ENCODE assay signal across 12 mouse cellular contexts in the genomic region with DNA sequence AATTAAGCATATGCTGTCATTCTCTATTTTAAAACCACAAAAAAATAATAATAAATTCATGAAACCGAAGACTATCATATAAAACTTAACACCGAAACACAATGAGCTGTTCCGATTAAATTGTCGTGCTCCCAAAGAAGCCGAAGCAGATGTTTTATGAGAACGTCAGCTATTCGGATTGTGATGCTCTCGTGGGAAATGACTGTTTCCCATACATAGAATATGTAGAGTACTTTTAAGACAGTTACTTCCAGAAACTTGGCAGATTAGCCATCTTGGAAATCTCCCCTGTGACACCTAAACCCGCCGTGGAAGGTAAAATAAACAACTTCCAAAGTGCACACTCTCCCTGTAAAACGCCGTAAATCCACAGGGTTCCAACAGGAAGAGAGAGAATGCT.
DNase-seq lines count a peak whose midpoint lies in the region; ATAC-seq and TF ChIP-seq lines count a peak whose summit lies in the region.
"Had no signal": no experiment of that assay in that cellular context is flagged by ENCODE, and none has a peak within 500 bp of the region (broad histone marks: within the 10 kb centered on the region; RNA-seq: fewer than 3 reads in every experiment).

No protein-coding gene starts in this region.

- H3K4me3 ChIP-seq in heart, embryonic 13.5 days = no peak overlapping the region
- no peak overlapping the region for H3K4me3 ChIP-seq in limb, embryonic 12.5 days (replicated peaks)
- no peak overlapping the region for H3K4me3 ChIP-seq in limb, embryonic 10.5 days
- H3K4me3 ChIP-seq in embryonic fibroblast, embryonic 13.5 days (ENCODE audit: insufficient read depth, low read length) = no peak overlapping the region
- no peak overlapping the region for H3K4me3 ChIP-seq in neural tube, embryonic 13.5 days
- no peak overlapping the region for H3K4me3 ChIP-seq in cerebellum, adult 2 months (replicated peaks; ENCODE audit: insufficient read depth, low read depth, low read length)
- H3K4me3 ChIP-seq: liver, embryonic 12.5 days had no signal

- no peaks in the 10 kb centered on the region for H3K36me3 ChIP-seq in heart, embryonic 13.5 days
- H3K36me3 ChIP-seq in limb, embryonic 12.5 days = no peaks in the 10 kb centered on the region
- H3K36me3 ChIP-seq in limb, embryonic 10.5 days = no peaks in the 10 kb centered on the region
- no peaks in the 10 kb centered on the region for H3K36me3 ChIP-seq in neural tube, embryonic 13.5 days
- H3K36me3 ChIP-seq: liver, embryonic 12.5 days had no signal

- no peak for TF ChIP-seq CTCF in embryonic fibroblast, embryonic 13.5 days (IDR thresholded peaks at IDR 0.05; ENCODE audit: borderline replicate concordance, insufficient read depth, low read length)
- no peak for TF ChIP-seq CTCF in cerebellum, adult 2 months (IDR thresholded peaks at IDR 0.05; ENCODE audit: borderline replicate concordance, insufficient read depth, low read depth, low read length)

- H3K4me2 ChIP-seq in heart, embryonic 13.5 days = no peak overlapping the region
- peak overlapping the region; percentile 38 for H3K4me2 ChIP-seq in limb, embryonic 12.5 days
- peak overlapping the region; percentile 34 for H3K4me2 ChIP-seq in neural tube, embryonic 13.5 days
- H3K4me2 ChIP-seq: liver, embryonic 12.5 days had no signal

- no peak overlapping the region for H3K9ac ChIP-seq in heart, embryonic 13.5 days
- H3K9ac ChIP-seq in limb, embryonic 12.5 days (replicated peaks) = no peak overlapping the region
- no peak overlapping the region; the same call in 1 of the 2 replicates for H3K9ac ChIP-seq in neural tube, embryonic 13.5 days
- H3K9ac ChIP-seq: liver, embryonic 12.5 days had no signal

- H3K9me3 ChIP-seq in heart, embryonic 13.5 days = no peaks in the 10 kb centered on the region
- H3K9me3 ChIP-seq in limb, embryonic 12.5 days = no peaks in the 10 kb centered on the region; the same call in 1 of the 2 replicates
- no peaks in the 10 kb centered on the region for H3K9me3 ChIP-seq in limb, embryonic 10.5 days (replicated peaks)
- no peaks in the 10 kb centered on the region for H3K9me3 ChIP-seq in neural tube, embryonic 13.5 days
- H3K9me3 ChIP-seq: liver, embryonic 12.5 days had no signal

- H3K4me1 ChIP-seq in heart, embryonic 13.5 days = no peaks in the 10 kb centered on the region
- peaks cover 5% of the 10 kb centered on the region; the same call in 1 of the 2 replicates for H3K4me1 ChIP-seq in limb, embryonic 12.5 days (replicated peaks)
- peaks cover 6% of the 10 kb centered on the region; the same call in 1 of the 2 replicates for H3K4me1 ChIP-seq in limb, embryonic 10.5 days
- H3K4me1 ChIP-seq in embryonic fibroblast, embryonic 13.5 days (ENCODE audit: control insufficient read depth, insufficient read depth, low read length) = peaks cover 6% of the 10 kb centered on the region
- H3K4me1 ChIP-seq in neural tube, embryonic 13.5 days (replicated peaks) = peaks cover 12% of the 10 kb centered on the region
- no peaks in the 10 kb centered on the region for H3K4me1 ChIP-seq in cerebellum, adult 2 months (ENCODE audit: control insufficient read depth, insufficient read depth, low read length)
- H3K4me1 ChIP-seq: liver, embryonic 12.5 days had no signal

- ATAC-seq in heart, embryonic 13.5 days (ENCODE audit: extremely low read depth, insufficient number of reproducible peaks, low FRiP score, low TSS enrichment) = no peak
- no peak for ATAC-seq in limb, embryonic 12.5 days (ENCODE audit: insufficient number of reproducible peaks, insufficient read depth, low FRiP score, low TSS enrichment, low read depth)
- ATAC-seq in neural tube, embryonic 13.5 days (ENCODE audit: low read depth) = no peak
- ATAC-seq: liver, embryonic 12.5 days had no signal

- intact Hi-C loops in heart, postnatal 36 days (cut with DNase I) = no loop called here

- WGBS in heart, embryonic 13.5 days = 67% methylated on average over 12 of the region's 12 CpGs
- WGBS in limb, embryonic 12.5 days = 42% methylated on average over 12 of the region's 12 CpGs
- WGBS in limb, embryonic 10.5 days = 69% methylated on average over 12 of the region's 12 CpGs
- WGBS in neural tube, embryonic 13.5 days = 51% methylated on average over 12 of the region's 12 CpGs
- 78% methylated on average over 12 of the region's 12 CpGs for WGBS in cerebellum, adult 2 months

- 0 out of 2 replicates have a peak, but pooled peaks have one; percentile 14 for TF ChIP-seq POLR2A in embryonic fibroblast, embryonic 13.5 days (IDR thresholded peaks at IDR 0.05; ENCODE audit: low read depth, low read length)
- TF ChIP-seq POLR2A in cerebellum, adult 2 months (IDR thresholded peaks at IDR 0.05; ENCODE audit: borderline replicate concordance, insufficient read depth, low read length) = no peak

- no peak for DNase-seq in heart, postnatal 36 days
- no peak for DNase-seq in limb, embryonic 10.5 days (ENCODE audit: low spot score)
- no peak for DNase-seq in urinary bladder, postnatal 25 days (ENCODE audit: low spot score)
- DNase-seq in cerebellum, adult 2 months = no peak
- DNase-seq: cerebellum, postnatal 10 days; kidney, adult 11 months; retina, postnatal 1 day had no signal

- peak overlapping the region; percentile 24 for H3K27ac ChIP-seq in heart, embryonic 13.5 days (replicated peaks)
- no peak overlapping the region for H3K27ac ChIP-seq in limb, embryonic 12.5 days
- H3K27ac ChIP-seq in limb, embryonic 10.5 days = no peak overlapping the region
- H3K27ac ChIP-seq in embryonic fibroblast, embryonic 13.5 days (ENCODE audit: insufficient read depth, low read length) = peak overlapping the region; percentile 91
- H3K27ac ChIP-seq in neural tube, embryonic 13.5 days (replicated peaks) = 0 out of 2 replicates have a peak overlapping the region, but pooled peaks have one; percentile 14
- no peak overlapping the region for H3K27ac ChIP-seq in cerebellum, adult 2 months (ENCODE audit: insufficient read depth, low read length)
- H3K27ac ChIP-seq: liver, embryonic 12.5 days had no signal

- no peaks in the 10 kb centered on the region for H3K27me3 ChIP-seq in heart, embryonic 13.5 days (replicated peaks)
- H3K27me3 ChIP-seq in limb, embryonic 12.5 days = no peaks in the 10 kb centered on the region
- no peaks in the 10 kb centered on the region for H3K27me3 ChIP-seq in limb, embryonic 10.5 days (ENCODE audit: low read depth, poor library complexity, severe bottlenecking)
- no peaks in the 10 kb centered on the region for H3K27me3 ChIP-seq in neural tube, embryonic 13.5 days
- no peaks in the 10 kb centered on the region for H3K27me3 ChIP-seq in cerebellum, adult 2 months (ENCODE audit: control insufficient read depth, insufficient read depth, low read length)
- H3K27me3 ChIP-seq: liver, embryonic 12.5 days had no signal

Comparison
In these comparisons a context has a peak if more than half of its experiments do, and no peak if none do; other contexts are left out.
1. H3K27ac ChIP-seq: peak in heart, embryonic 13.5 days (single experiment), embryonic fibroblast, embryonic 13.5 days (single experiment) and neural tube, embryonic 13.5 days (single experiment); none in limb, embryonic 12.5 days (single experiment), limb, embryonic 10.5 days (single experiment) and cerebellum, adult 2 months (single experiment).